Mouse (Mus musculus) liver, postnatal 0 days (tissue): ENCODE data around the gene Senp3. TPM values are rescaled to one million over a fixed set of nuclear protein-coding genes. Genes with fewer than 3 reads are reported as not detected.

Experiments
- ATAC-seq: fragments of 200-750 bp; cut with Nextera tagmentation; 2 replicates; pipeline ENCODE4 v1.8.0; 2017; ENCODE audit warnings: mild to moderate bottlenecking, moderate library complexity
- DNase-seq: peaks from one replicate; pipeline ENCODE4 v3.0.0-alpha.2; 2016
- H3K27ac ChIP-seq: fragments of 300-500 bp; sonication (generic); 2 replicates; pipeline ENCODE4 v1.5.1; 2014; ENCODE audit warnings: antibody characterized with exemption, moderate library complexity, mild to moderate bottlenecking, low read depth
- H3K27me3 ChIP-seq: fragments of 300-500 bp; sonication (generic); 2 replicates; pipeline ENCODE4 v1.6.1; 2014; ENCODE audit warnings: low read length, control low read depth, mixed read lengths; ENCODE audit not compliant: insufficient read depth
- H3K36me3 ChIP-seq: fragments of 300-500 bp; sonication (generic); replicated peaks from 2 replicates; pipeline ENCODE4 v1.6.1; 2014; ENCODE audit warnings: mild to moderate bottlenecking, control low read depth, low read length, moderate library complexity, mixed read lengths; ENCODE audit not compliant: insufficient read depth
- H3K4me1 ChIP-seq: fragments of 300-500 bp; sonication (generic); 2 replicates; pipeline ENCODE4 v1.6.1; 2014; ENCODE audit warnings: antibody characterized with exemption, mild to moderate bottlenecking, control low read depth; ENCODE audit not compliant: insufficient read depth
- H3K4me2 ChIP-seq: fragments of 300-500 bp; sonication (generic); 2 replicates; pipeline ENCODE4 v1.6.1; 2014; ENCODE audit warnings: low read depth, mild to moderate bottlenecking, low read length, moderate library complexity, mixed read lengths
- H3K4me3 ChIP-seq: fragments of 300-500 bp; sonication (generic); 2 replicates; pipeline ENCODE4 v1.5.1; 2014; ENCODE audit warnings: low read depth, low read length
- H3K9ac ChIP-seq: fragments of 300-500 bp; sonication (generic); replicated peaks from 2 replicates; pipeline ENCODE4 v1.6.1; 2014; ENCODE audit warnings: mild to moderate bottlenecking, moderate library complexity
- H3K9me3 ChIP-seq: fragments of 300-500 bp; sonication (generic); 2 replicates; pipeline ENCODE4 v1.6.1; 2016; ENCODE audit warnings: mild to moderate bottlenecking, control low read depth, low read length, mixed read lengths
- CTCF ChIP-seq: sonication (generic); IDR thresholded peaks from 2 replicates; pipeline ENCODE4 v1.5.1; 2016; ENCODE audit warnings: antibody characterized with exemption, low read depth
- EP300 ChIP-seq: IDR thresholded peaks from 2 replicates; pipeline ENCODE4 v1.6.1; 2016; ENCODE audit warnings: antibody characterized with exemption, low read depth, mild to moderate bottlenecking
- WGBS: fragments of 180-500 bp; shearing (Covaris S2); extraction: QIAGEN DNeasy Blood & Tissue Kit; methylation state at CpG from one replicate; pipeline ENCODE4 v1.1.7; 2014; ENCODE audit not compliant: insufficient replicate concordance; 5-methylcytosine and 5-hydroxymethylcytosine counted together
- polyA plus RNA-seq: library from polyadenylated mRNA; unstranded; fragments of >200 nt; fragmentation: Nextera tagmentation; extraction: Ambion mirVana; gene quantifications from 2 replicates; pipeline ENCODE4 v1.2.1, GENCODE M21; 2015

Gene Senp3
- polyA plus RNA-seq, 1 experiment from 2014 or later: 14.5 TPM

DNA sequence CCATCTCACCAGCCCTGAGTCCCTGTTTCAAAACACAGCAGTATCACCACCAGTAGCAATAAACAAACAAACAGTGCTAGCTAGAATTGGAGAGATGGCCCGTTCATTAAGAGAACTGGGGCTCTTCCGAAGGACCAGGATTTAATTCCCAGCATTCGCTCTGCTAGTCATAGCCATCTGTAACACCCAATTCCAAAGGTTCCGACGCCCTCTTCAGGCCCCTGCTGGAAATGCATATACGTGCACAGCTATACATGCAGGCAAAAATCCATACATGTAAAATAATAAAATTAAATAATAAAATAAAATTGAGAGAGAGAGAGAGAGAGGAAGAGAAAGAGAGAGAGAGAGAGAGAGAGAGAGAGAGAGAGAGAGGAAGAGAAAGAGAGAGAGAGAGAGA is 37.5 kb upstream of the Senp3 start:
- Histone ChIP-seq H3K27me3 (no peaks in the 10 kb centered on the region), H3K4me2 (no peak overlapping the region), H3K36me3 (no peaks in the 10 kb centered on the region), H3K9ac (no peak overlapping the region), H3K9me3 (no peaks in the 10 kb centered on the region), H3K27ac (no peak overlapping the region), H3K4me1 (peaks cover 19% of the 10 kb centered on the region), H3K4me3 (no peak overlapping the region)
- WGBS: 73% methylated on average over 6 of the region's 6 CpGs
- no peak for ATAC-seq
- TF ChIP-seq EP300: no peak
- peak; percentile 39 for TF ChIP-seq CTCF
- DNase-seq: no peak

- no peak overlapping the region for H3K9ac ChIP-seq
- DNase-seq (peak; percentile 46), ATAC-seq (peak; percentile 45)
- no peaks in the 10 kb centered on the region for H3K36me3 ChIP-seq
- no peaks in the 10 kb centered on the region for H3K9me3 ChIP-seq
- peak overlapping the region; percentile 33 for H3K4me2 ChIP-seq
- no peak overlapping the region for H3K27ac ChIP-seq
- H3K4me3 ChIP-seq: no peak overlapping the region
- H3K4me1 ChIP-seq: peaks cover 19% of the 10 kb centered on the region
- H3K27me3 ChIP-seq: no peaks in the 10 kb centered on the region
- WGBS: 29% methylated on average over 15 of the region's 15 CpGs
- TF ChIP-seq EP300 (no peak), CTCF (no peak)
Observed at GRCm38 (mm10) chr11:69718661-69719060, 36.8 kb upstream of the Senp3 start.

DNA sequence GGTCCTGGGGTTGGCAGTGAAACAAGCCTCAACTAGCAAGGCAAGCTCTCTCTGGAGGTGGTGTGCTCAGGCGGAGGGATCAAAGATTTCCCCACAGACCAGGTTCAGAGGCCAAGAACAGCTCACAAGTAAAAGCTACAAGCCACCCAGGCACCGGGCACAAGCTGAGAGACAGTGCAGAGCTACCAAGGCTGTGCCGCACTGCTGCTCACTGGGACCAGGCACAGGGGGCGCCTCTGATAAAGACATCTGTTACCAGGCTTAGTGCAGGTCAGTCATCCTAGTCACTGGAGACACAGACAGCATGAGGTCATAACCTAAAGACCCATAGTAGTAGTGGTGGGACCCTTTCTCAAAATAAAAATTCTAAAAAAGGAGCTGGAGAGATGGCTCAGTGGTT is 35.1 kb upstream of the Senp3 start:
- Histone ChIP-seq H3K36me3 (no peaks in the 10 kb centered on the region), H3K9ac (no peak overlapping the region; the same call in 1 of the 2 replicates), H3K4me3 (no peak overlapping the region), H3K27ac (no peak overlapping the region), H3K4me1 (peaks cover 19% of the 10 kb centered on the region), H3K27me3 (no peaks in the 10 kb centered on the region), H3K9me3 (no peaks in the 10 kb centered on the region), H3K4me2 (no peak overlapping the region)
- ATAC-seq (no peak), DNase-seq (no peak)
- WGBS: 53% methylated on average over 4 of the region's 4 CpGs
- TF ChIP-seq CTCF (no peak), EP300 (no peak)

GRCm38 (mm10) chr11:69715929-69716328 is 34.0 kb upstream of the Senp3 start:
- Histone ChIP-seq H3K4me1 (peaks cover 19% of the 10 kb centered on the region), H3K9ac (no peak overlapping the region), H3K4me3 (no peak overlapping the region), H3K9me3 (no peaks in the 10 kb centered on the region), H3K27ac (peak overlapping the region; percentile 39; the same call in 1 of the 2 replicates), H3K4me2 (no peak overlapping the region), H3K27me3 (no peaks in the 10 kb centered on the region), H3K36me3 (no peaks in the 10 kb centered on the region)
- WGBS: 26% methylated on average over 5 of the region's 5 CpGs
- peak; percentile 88 for ATAC-seq
- peak; percentile 38 for DNase-seq
- TF ChIP-seq CTCF (no peak), EP300 (no peak)

- ATAC-seq (peak; percentile 50), DNase-seq (peak; percentile 67)
- Histone ChIP-seq H3K9me3 (no peaks in the 10 kb centered on the region), H3K27me3 (no peaks in the 10 kb centered on the region), H3K4me1 (peaks cover 21% of the 10 kb centered on the region), H3K9ac (no peak overlapping the region), H3K36me3 (no peaks in the 10 kb centered on the region), H3K4me2 (no peak overlapping the region), H3K4me3 (no peak overlapping the region), H3K27ac (peak overlapping the region; percentile 39; the same call in 1 of the 2 replicates)
- TF ChIP-seq CTCF (peak; percentile 81), EP300 (no peak)
- 66% methylated on average over 9 of the region's 9 CpGs for WGBS
Observed at GRCm38 (mm10) chr11:69715482-69715881, 33.6 kb upstream of the Senp3 start.

GRCm38 (mm10) chr11:69714636-69715329 is 32.9 kb upstream of the Senp3 start:
- H3K9me3 ChIP-seq: no peaks in the 10 kb centered on the region
- DNase-seq (no peak), ATAC-seq (no peak)
- H3K4me1 ChIP-seq: peaks cover 28% of the 10 kb centered on the region
- H3K27ac ChIP-seq: no peak overlapping the region
- H3K9ac ChIP-seq: no peak overlapping the region
- no peak overlapping the region for H3K4me2 ChIP-seq
- TF ChIP-seq EP300: no peak
- no peak for TF ChIP-seq CTCF
- H3K4me3 ChIP-seq: no peak overlapping the region
- no peaks in the 10 kb centered on the region for H3K27me3 ChIP-seq
- H3K36me3 ChIP-seq: no peaks in the 10 kb centered on the region
- WGBS: 84% methylated on average over 18 of the region's 18 CpGs
